ENCODE assay signal across 19 mouse cellular contexts in the genomic region with DNA sequence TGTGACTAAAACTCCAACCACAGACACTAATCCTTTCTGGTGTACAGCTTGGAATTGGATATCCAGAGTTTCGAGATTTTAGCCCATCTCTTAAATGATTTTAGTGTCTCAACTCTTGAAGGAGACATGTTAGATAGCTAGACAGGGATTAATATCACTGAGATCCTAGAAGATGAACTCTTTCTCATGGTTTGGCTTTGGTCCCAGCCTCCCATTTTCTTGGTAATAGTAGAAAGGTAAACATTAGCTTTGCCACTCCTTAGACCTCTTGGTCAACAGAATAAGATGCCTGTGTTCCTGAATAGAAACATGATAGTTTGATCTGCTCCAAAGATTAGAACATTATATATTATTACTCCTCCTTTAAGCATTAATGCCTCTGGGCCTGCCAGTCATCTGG.
"Had no signal": no experiment of that assay in that cellular context is flagged by ENCODE, and none has a peak within 500 bp of the region (broad histone marks: within the 10 kb centered on the region; RNA-seq: fewer than 3 reads in every experiment).

No protein-coding gene starts in this region.

- H3K27ac ChIP-seq: limb, embryonic 10.5 days; limb, embryonic 13.5 days; liver, embryonic 12.5 days; liver, embryonic 15.5 days; lung, embryonic 15.5 days; macrophage; midbrain, embryonic 12.5 days; midbrain, embryonic 15.5 days; neural tube, embryonic 13.5 days; stomach, embryonic 15.5 days had no signal

- H3K4me3 ChIP-seq: limb, embryonic 10.5 days; limb, embryonic 13.5 days; liver, embryonic 12.5 days; liver, embryonic 15.5 days; lung, embryonic 15.5 days; midbrain, embryonic 12.5 days; midbrain, embryonic 15.5 days; neural tube, embryonic 13.5 days; stomach, embryonic 15.5 days had no signal

- H3K9me3 ChIP-seq: limb, embryonic 10.5 days; limb, embryonic 13.5 days; liver, embryonic 12.5 days; liver, embryonic 15.5 days; lung, embryonic 15.5 days; midbrain, embryonic 12.5 days; midbrain, embryonic 15.5 days; neural tube, embryonic 13.5 days; stomach, embryonic 15.5 days had no signal

- H3K27me3 ChIP-seq: limb, embryonic 13.5 days; liver, embryonic 12.5 days; liver, embryonic 15.5 days; lung, embryonic 15.5 days; midbrain, embryonic 12.5 days; midbrain, embryonic 15.5 days; neural tube, embryonic 13.5 days; stomach, embryonic 15.5 days had no signal

- H3K4me1 ChIP-seq: limb, embryonic 10.5 days; limb, embryonic 13.5 days; liver, embryonic 12.5 days; liver, embryonic 15.5 days; lung, embryonic 15.5 days; midbrain, embryonic 12.5 days; midbrain, embryonic 15.5 days; neural tube, embryonic 13.5 days; stomach, embryonic 15.5 days had no signal

- H3K4me2 ChIP-seq: limb, embryonic 13.5 days; liver, embryonic 12.5 days; liver, embryonic 15.5 days; lung, embryonic 15.5 days; midbrain, embryonic 12.5 days; midbrain, embryonic 15.5 days; neural tube, embryonic 13.5 days; stomach, embryonic 15.5 days had no signal

- DNase-seq: kidney, postnatal 4 days; liver; lung, postnatal 10 days; retina, postnatal 1 day; right cerebral cortex, postnatal 25 days; spleen, adult 18-20 months; thymus, adult 18-20 months; thymus, postnatal 36 days had no signal

- H3K9ac ChIP-seq: limb, embryonic 13.5 days; liver, embryonic 12.5 days; liver, embryonic 15.5 days; lung, embryonic 15.5 days; midbrain, embryonic 12.5 days; midbrain, embryonic 15.5 days; neural tube, embryonic 13.5 days; stomach, embryonic 15.5 days had no signal

- ATAC-seq: intestine, embryonic 16.5 days; liver, embryonic 12.5 days; midbrain, embryonic 15.5 days had no signal

- H3K36me3 ChIP-seq: limb, embryonic 10.5 days; limb, embryonic 13.5 days; liver, embryonic 12.5 days; liver, embryonic 15.5 days; lung, embryonic 15.5 days; midbrain, embryonic 12.5 days; midbrain, embryonic 15.5 days; neural tube, embryonic 13.5 days; stomach, embryonic 15.5 days had no signal
